Mouse (Mus musculus): Measurements from ENCODE around the gene Cerk. TPM values are rescaled to one million over a fixed set of nuclear protein-coding genes. Genes with fewer than 3 reads are reported as not detected.
"Not testable (repeated sequence)": the region's sequence is repeated elsewhere in the genome, so short reads cannot be mapped to it uniquely, and the experiment has no call there.

The Cerk gene
- total RNA-seq, 2 experiments from 2014 or later: 3.6 to 5.3 TPM

- peak in 1 of 2 experiments; percentile 44 for DNase-seq
- intact Hi-C loops (cut with DNase I): no loop called here
Measured at GRCm38 (mm10) chr15:86184851-86185688, 871 bp downstream of the Cerk start.

- intact Hi-C loops (cut with DNase I): no loop called here
- DNase-seq: no peak
Measured at GRCm38 (mm10) chr15:86184071-86184470, 1.9 kb downstream of the Cerk start.

GRCm38 (mm10) chr15:86183484-86183883 is 2.5 kb downstream of the Cerk start:
- DNase-seq: no peak
- intact Hi-C loops (cut with DNase I): no loop called here

GRCm38 (mm10) chr15:86182646-86183045 is 3.3 kb downstream of the Cerk start:
- DNase-seq: peak in 1 of 2 experiments; percentile 30
- intact Hi-C loops (cut with DNase I): loop anchor here (1.0 kb wide), 1 partner anchor 31 kb away; no protein-coding TSS in a partner anchor

- intact Hi-C loops (cut with DNase I): loop anchor here (1.0 kb wide), 1 partner anchor 31 kb away; no protein-coding TSS in a partner anchor
- no peak for DNase-seq
Measured at GRCm38 (mm10) chr15:86181941-86182439, 4.0 kb downstream of the Cerk start.

GRCm38 (mm10) chr15:86181321-86181720 is 4.6 kb downstream of the Cerk start:
- intact Hi-C loops (cut with DNase I): not testable (repeated sequence)

GRCm38 (mm10) chr15:86180427-86180826 is 5.5 kb downstream of the Cerk start:
- DNase-seq: no peak
- intact Hi-C loops (cut with DNase I): no loop called here

More at GRCm38 (mm10) chr15:86181321-86181720, 4.6 kb downstream of the Cerk start:
- not testable (repeated sequence) for DNase-seq

GRCm38 (mm10) chr15:86178594-86178993 is 7.3 kb downstream of the Cerk start:
- intact Hi-C loops (cut with DNase I): no loop called here
- DNase-seq: no peak

- DNase-seq; intact Hi-C loops (cut with DNase I): not testable (repeated sequence)
Measured at GRCm38 (mm10) chr15:86177703-86178251, 8.2 kb downstream of the Cerk start.

GRCm38 (mm10) chr15:86176771-86177702 is 8.9 kb downstream of the Cerk start:
- DNase-seq: no peak
- intact Hi-C loops (cut with DNase I): no loop called here

- intact Hi-C loops (cut with DNase I): no loop called here
Measured at GRCm38 (mm10) chr15:86176166-86176565, 9.8 kb downstream of the Cerk start.

GRCm38 (mm10) chr15:86175253-86176050 is 10.5 kb downstream of the Cerk start:
- DNase-seq: no peak
- intact Hi-C loops (cut with DNase I): no loop called here

More at GRCm38 (mm10) chr15:86176166-86176565, 9.8 kb downstream of the Cerk start:
- DNase-seq: no peak

GRCm38 (mm10) chr15:86173136-86173985 is 12.6 kb downstream of the Cerk start:
- intact Hi-C loops (cut with DNase I): no loop called here

GRCm38 (mm10) chr15:86172526-86172925 is 13.4 kb downstream of the Cerk start:
- intact Hi-C loops (cut with DNase I): no loop called here
- no peak for DNase-seq

More at GRCm38 (mm10) chr15:86173136-86173985, 12.6 kb downstream of the Cerk start:
- DNase-seq: no peak

- DNase-seq: no peak
- intact Hi-C loops (cut with DNase I): no loop called here
Measured at GRCm38 (mm10) chr15:86172124-86172523, 13.8 kb downstream of the Cerk start.

- intact Hi-C loops (cut with DNase I): no loop called here
- DNase-seq: no peak
Measured at GRCm38 (mm10) chr15:86171316-86171715, 14.6 kb downstream of the Cerk start.

- intact Hi-C loops (cut with DNase I): no loop called here
- no peak for DNase-seq
Measured at GRCm38 (mm10) chr15:86169817-86170110, 16.2 kb downstream of the Cerk start.

- DNase-seq: no peak
- intact Hi-C loops (cut with DNase I): no loop called here
Measured at GRCm38 (mm10) chr15:86168941-86169816, 16.8 kb downstream of the Cerk start.

All from gastrocnemius, postnatal 36 days (tissue).